19 mouse cellular contexts compared by ENCODE assay signal in genomic region chr13:111494330-111495029, GRCm38 (mm10). TPM values are rescaled to one million over a fixed set of nuclear protein-coding genes. Genes with fewer than 3 reads are reported as not detected.
"Had no signal": no experiment of that assay in that cellular context is flagged by ENCODE, and none has a peak within 500 bp of the region (broad histone marks: within the 10 kb centered on the region; RNA-seq: fewer than 3 reads in every experiment).

No protein-coding gene starts in this region.

- H3K4me3 ChIP-seq: limb, embryonic 10.5 days; liver, embryonic 13.5 days; lung, embryonic 15.5 days; megakaryocyte, embryonic 14.5 days; midbrain, embryonic 13.5 days had no signal

- H3K9ac ChIP-seq: liver, embryonic 13.5 days; liver, postnatal 0 days; lung, embryonic 15.5 days; midbrain, embryonic 13.5 days had no signal

- ATAC-seq: liver, postnatal 0 days; midbrain, embryonic 13.5 days had no signal

- H3K9me3 ChIP-seq: limb, embryonic 10.5 days; liver, embryonic 13.5 days; lung, embryonic 15.5 days; megakaryocyte, embryonic 14.5 days; midbrain, embryonic 13.5 days had no signal

- H3K36me3 ChIP-seq: limb, embryonic 10.5 days; liver, embryonic 13.5 days; lung, embryonic 15.5 days; midbrain, embryonic 13.5 days had no signal

- H3K4me2 ChIP-seq: liver, embryonic 13.5 days; lung, embryonic 15.5 days; midbrain, embryonic 13.5 days had no signal

- H3K27ac ChIP-seq: limb, embryonic 10.5 days; liver, embryonic 13.5 days; lung, embryonic 15.5 days; macrophage; midbrain, embryonic 13.5 days had no signal

- DNase-seq: kidney, adult 11 months; kidney, postnatal 14 days; liver, embryonic 13.5 days; liver, postnatal 0 days; lung, postnatal 14 days; right cerebral cortex, postnatal 4 days; spleen, adult 18-20 months; thymus, postnatal 4 days had no signal

RNA-seq across cellular contexts. Expression of gene Gm49496, which starts 55.3 kb away (rescaled TPM):
- polyA plus RNA-seq: large intestine, adult 2 months; limb, embryonic 10.5 days; limb, embryonic 14.5 days; liver, embryonic 13.5 days; liver, postnatal 0 days; lung, embryonic 15.5 days; macrophage; midbrain, embryonic 13.5 days; midbrain, postnatal 0 days; neural tube, embryonic 14.5 days; stomach, embryonic 14.5 days; thymus, postnatal 0 days had no signal
